8 mouse cellular contexts compared by ENCODE assay signal in the genomic region with DNA sequence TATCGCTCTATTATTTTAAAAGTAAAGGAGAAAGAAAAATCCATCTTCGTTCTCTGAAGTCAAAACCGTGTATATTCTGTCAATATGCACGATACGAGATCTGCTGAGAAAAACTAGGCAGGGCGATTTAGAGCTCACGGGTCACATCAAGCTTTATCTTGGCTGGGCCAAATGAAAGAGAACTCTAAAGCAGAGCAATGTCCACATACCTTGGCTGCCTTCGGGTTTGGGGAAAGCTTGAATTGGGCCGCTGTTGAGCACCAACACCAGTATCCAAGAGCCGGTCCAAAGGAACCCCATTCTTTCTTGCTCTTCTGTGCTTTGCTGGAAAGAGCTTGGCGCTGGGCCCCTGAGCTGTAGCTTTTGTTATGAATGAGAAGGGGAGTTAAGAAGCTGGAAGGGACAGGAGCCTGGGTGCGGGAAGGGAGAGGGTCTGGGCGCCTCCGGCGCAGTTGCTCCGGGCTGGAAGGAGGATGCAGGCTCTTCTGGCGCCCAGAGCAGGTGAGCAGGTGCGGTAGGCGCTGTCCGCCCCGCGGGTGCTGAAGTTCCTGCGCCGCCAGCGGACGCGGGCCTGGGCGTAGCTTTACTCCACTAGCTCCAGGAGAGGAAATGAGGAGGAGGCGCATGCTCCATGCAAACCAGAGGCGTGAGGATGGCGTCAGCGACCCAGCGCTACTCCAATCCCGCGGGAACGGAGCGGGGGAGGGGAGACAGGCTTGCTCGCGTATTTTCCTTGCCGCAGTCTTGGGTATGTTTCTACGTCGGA. TPM values are rescaled to one million over a fixed set of nuclear protein-coding genes. Genes with fewer than 3 reads are reported as not detected.
DNase-seq lines count a peak whose midpoint lies in the region; ATAC-seq lines count a peak whose summit lies in the region.

A gene (minus strand): TSS at position 631 of the 766 bp plus-strand sequence.

- ATAC-seq in intestine, embryonic 16.5 days: peak; percentile 92
- no peak for ATAC-seq in inflammation-experienced regulatory T-cells, adult 6 months

- H3K36me3 ChIP-seq in intestine, embryonic 16.5 days (ENCODE audit: control insufficient read depth, insufficient read depth, low read length): no peaks in the 10 kb centered on the region
- H3K36me3 ChIP-seq in midbrain, embryonic 10.5 days: peaks cover 2% of the 10 kb centered on the region; the same call in 1 of the 2 replicates

- no peak within 1 kb of the TSS for H3K27ac ChIP-seq in intestine, embryonic 16.5 days (ENCODE audit: low read length)
- H3K27ac ChIP-seq in midbrain, embryonic 10.5 days (replicated peaks): peak within 1 kb of the TSS; percentile 85

- H3K9ac ChIP-seq in intestine, embryonic 16.5 days (ENCODE audit: low read depth, low read length): no peak within 1 kb of the TSS

- peak within 1 kb of the TSS; percentile 35 for H3K4me3 ChIP-seq in intestine, embryonic 16.5 days (ENCODE audit: low read length)
- H3K4me3 ChIP-seq in midbrain, embryonic 10.5 days: peak within 1 kb of the TSS; percentile 64

- peak; percentile 87 for DNase-seq in adrenal gland, postnatal 10 days
- peak; percentile 92 for DNase-seq in embryo, embryonic 10.5 days (ENCODE audit: low spot score)
- DNase-seq in gastrocnemius, postnatal 36 days: peak; percentile 39 to 51
- peak; percentile 94 to 95 for DNase-seq in left cerebral cortex, postnatal 10 days (ENCODE audit: extremely low spot score in 1 of 2, low spot score in 2 of 2)
- DNase-seq in midbrain, embryonic 10.5 days (ENCODE audit: low spot score): peak; percentile 91
- peak; percentile 97 for DNase-seq in right cerebral cortex, postnatal 4 days

- 9% methylated on average over 42 of the region's 42 CpGs for WGBS in intestine, embryonic 16.5 days
- 7% methylated on average over 42 of the region's 42 CpGs for WGBS in midbrain, embryonic 10.5 days

- no peaks in the 10 kb centered on the region for H3K27me3 ChIP-seq in intestine, embryonic 16.5 days (replicated peaks; ENCODE audit: control insufficient read depth, insufficient read depth, low read length)
- H3K27me3 ChIP-seq in midbrain, embryonic 10.5 days (ENCODE audit: low read depth, poor library complexity, severe bottlenecking): no peaks in the 10 kb centered on the region

- intact Hi-C loops in gastrocnemius, postnatal 36 days (cut with DNase I): no loop called here
- intact Hi-C loops in left cerebral cortex, postnatal 10 days (cut with DNase I): no loop called here

- H3K9me3 ChIP-seq in intestine, embryonic 16.5 days (ENCODE audit: control insufficient read depth, low read length): no peaks in the 10 kb centered on the region
- H3K9me3 ChIP-seq in midbrain, embryonic 10.5 days (replicated peaks): no peaks in the 10 kb centered on the region

- H3K4me1 ChIP-seq in intestine, embryonic 16.5 days (ENCODE audit: control insufficient read depth, insufficient read depth, low read length): 0 out of 2 replicates have a peak, but pooled peaks cover 2% of the 10 kb centered on the region
- H3K4me1 ChIP-seq in midbrain, embryonic 10.5 days: peaks cover 17% of the 10 kb centered on the region

- H3K4me2 ChIP-seq in intestine, embryonic 16.5 days (ENCODE audit: low read depth, low read length): peak within 1 kb of the TSS; percentile 54

RNA-seq across cellular contexts. Expression of the gene that starts here (rescaled TPM):
- total RNA-seq in adrenal gland, postnatal 10 days (2021): 10 to 100 TPM; 22.3 to 23.3 TPM
- 1 to 10 TPM; 1.3 TPM for total RNA-seq in gastrocnemius, postnatal 36 days (2021)
- 8.2 and 8.5 TPM in 2 replicates for polyA plus RNA-seq in intestine, embryonic 16.5 days (2015; fragmentation: Nextera tagmentation; extraction: Ambion mirVana)
- 100 to 1,000 TPM; 254 to 258 TPM for total RNA-seq in left cerebral cortex, postnatal 10 days (2021)
- polyA plus RNA-seq in midbrain, embryonic 10.5 days (2016; fragmentation: Nextera tagmentation; extraction: Ambion mirVana): 25.3 and 45.8 TPM in 2 replicates
- polyA plus RNA-seq in inflammation-experienced regulatory T-cells, adult 6 months (2017; shearing (Covaris generic)): not detected

Comparison
In these comparisons a context has a peak if more than half of its experiments do, and no peak if none do; other contexts are left out.
1. RNA of the gene that starts here (total RNA-seq): 254 to 258 TPM in left cerebral cortex, postnatal 10 days; 22.3 to 23.3 TPM in adrenal gland, postnatal 10 days and 1.3 TPM in gastrocnemius, postnatal 36 days; every median in the first group is over 10 times any median in the second.
2. DNase-seq: peak in every context shown above with its lines; median percentile 97 in right cerebral cortex, postnatal 4 days; 94 in left cerebral cortex, postnatal 10 days; 92 in embryo, embryonic 10.5 days; 91 in midbrain, embryonic 10.5 days; 87 in adrenal gland, postnatal 10 days; 45 in gastrocnemius, postnatal 36 days.